Mouse (Mus musculus) layer of hippocampus, adult 8-10 months (tissue): ENCODE data around the gene Ttc39b. TPM values are rescaled to one million over a fixed set of nuclear protein-coding genes. Genes with fewer than 3 reads are reported as not detected.
"Not testable (repeated sequence)": the region's sequence is repeated elsewhere in the genome, so short reads cannot be mapped to it uniquely, and the experiment has no call there.

Source experiments
- DNase-seq, 2 experiments: peaks; one replicate each; pipeline ENCODE4 v3.0.0; 2022; ENCODE audit warnings: low spot score in 2 of 2
- total RNA-seq, 4 experiments: library from RNA; stranded (reverse); gene quantifications; 2 replicates each; pipeline ENCODE4 v1.2.4; 2022

Ttc39b gene
- total RNA-seq, 4 experiments from 2014 or later = 31.6 to 45.7 (median 39.1) TPM

DNA sequence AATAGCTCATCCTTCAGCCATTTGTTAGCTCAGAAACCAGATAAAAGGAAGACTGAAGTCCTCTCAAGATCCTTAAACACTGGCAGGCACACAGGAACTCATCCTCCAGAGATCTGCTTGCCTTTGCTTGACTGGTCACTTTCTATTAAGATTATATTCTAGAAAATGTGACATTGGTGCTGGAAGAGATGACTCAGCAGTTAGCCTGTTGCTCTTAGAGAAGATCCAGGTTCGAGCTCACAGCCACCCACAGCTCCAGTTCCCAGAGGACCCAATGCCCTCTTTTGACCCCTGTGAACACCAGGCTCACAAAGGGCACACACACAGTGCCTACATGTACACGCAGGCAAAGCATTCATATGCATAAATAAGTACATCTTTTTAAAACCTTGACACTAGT, 49.8 kb downstream of the Ttc39b start:
- no peak for DNase-seq

DNA sequence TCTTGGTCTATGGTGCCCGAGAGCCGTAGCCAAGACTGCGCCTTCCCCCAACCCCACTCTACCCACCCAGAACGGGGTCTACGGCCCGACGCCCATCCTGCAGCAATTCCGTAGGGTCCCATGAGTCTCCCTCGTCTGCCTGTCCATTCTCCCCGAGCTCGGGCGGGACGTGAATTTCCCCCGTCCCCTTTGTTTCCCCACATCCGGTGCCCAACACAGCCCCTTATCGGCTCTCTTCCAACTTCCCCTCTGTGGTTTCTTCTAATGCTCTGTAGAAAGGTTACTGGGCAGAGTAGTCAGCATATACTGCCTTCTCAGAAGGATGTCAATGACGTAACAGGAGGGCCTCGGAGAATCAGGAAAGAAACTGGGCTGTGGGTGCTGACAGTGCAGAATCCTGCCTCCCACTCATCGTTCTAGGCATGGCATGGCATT, 50.4 kb downstream of the Ttc39b start:
- DNase-seq = no peak

DNA sequence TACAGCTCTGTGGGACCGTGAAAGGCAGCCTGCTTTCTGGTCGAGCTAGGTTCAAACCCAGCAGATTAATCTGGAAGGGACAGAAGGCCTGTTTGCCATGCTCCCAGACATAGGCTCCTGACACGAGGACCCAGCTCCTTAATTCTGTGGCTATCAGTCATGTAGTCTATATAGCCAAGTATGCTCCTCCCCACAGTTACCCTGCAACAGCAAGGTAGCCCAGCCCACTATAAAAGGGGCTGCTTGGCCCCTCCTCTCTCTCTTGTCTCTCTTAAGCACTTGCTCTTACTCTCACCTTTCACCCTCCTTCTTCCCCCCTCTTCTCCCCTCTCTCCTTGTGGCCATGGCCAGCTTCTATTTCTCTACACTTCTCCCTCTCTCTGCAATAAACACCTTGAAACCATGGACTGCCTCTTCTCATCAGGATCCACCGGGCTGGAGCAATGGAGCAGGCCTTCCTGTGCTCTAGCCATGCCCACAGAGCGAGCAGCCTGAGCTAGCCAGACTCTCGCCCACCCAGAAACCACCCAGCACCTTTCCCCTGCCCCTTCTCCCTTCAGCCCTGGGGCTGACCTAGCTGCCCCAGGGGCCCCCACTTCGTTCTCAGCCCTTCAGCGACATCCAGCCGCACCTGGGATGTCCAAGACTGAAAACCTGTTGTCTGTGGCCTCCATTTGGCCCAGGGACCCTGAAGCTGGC, 51.0 kb downstream of the Ttc39b start:
- DNase-seq = no peak

DNA sequence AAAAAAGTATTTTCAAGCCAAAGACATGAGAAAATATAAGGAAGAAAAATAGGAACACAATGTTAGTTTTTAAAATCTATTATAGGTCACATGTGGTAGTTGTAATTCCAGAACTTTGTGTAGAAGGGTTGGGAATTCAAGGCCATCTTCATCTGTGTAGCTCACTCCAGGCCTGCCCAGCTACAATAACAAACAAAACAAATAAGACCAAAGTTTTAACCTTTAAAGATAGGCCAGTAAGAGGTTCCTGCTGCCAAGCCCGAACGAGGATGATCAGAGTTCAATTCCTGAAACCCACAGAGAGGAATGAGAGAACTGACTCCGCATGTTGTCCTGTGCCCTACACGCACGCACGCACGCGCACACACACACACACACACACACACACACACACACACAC, 53.6 kb downstream of the Ttc39b start:
- DNase-seq = no peak

DNA sequence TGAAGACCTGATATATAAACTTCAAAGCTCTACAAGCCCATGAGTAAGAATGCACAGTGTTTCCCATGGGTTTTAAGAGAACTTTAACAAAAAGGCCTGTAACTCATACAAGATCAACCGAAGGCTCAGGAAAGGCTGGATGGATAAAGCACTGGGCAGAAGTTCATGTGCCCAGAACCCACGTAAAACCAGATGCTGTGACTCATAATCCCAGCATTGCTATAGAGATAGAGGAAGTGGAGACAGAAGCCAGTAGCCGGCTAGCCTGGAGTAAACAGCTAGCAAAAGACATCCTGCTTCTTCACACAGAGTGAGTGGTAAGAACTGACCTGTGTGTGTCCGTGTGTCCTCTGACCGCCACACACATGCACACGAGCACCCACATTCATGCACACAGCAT, 54.4 kb downstream of the Ttc39b start:
- no peak for DNase-seq

DNA sequence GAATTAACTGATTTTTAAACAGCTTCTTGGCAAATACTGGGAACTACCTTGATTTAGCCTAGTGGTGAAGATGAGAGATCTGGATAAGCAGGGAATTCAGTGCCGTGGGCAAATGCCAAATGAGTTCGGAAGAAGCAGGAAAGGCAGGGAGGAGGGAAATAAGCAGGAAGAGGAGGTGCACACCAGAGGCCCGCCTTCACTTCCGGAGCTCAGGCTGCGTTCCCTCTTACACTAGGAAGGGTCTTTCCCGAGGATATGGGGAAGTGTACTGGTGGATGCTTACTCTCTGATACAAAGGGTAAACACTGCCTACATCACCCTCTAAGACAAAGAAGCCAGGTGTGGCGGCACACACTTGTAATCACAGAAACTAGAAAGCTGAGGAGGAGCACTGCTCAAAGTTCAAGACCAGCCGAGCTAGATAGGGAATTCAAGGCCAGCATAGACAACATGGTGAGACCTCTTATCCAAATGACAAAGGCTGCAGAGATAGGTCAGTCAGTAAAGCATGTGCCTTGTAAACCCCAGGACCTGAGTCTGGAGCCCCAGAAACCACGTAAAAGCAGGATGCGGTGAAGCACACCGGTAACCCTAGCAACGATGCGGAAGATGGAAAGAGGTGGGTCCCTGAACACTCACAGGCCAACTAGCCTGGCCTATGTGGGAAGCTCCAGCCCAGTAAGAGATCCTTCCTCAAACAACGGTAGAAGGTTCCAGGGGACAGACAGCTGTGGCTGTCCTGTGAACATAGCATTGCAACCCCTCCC, 57.9 kb downstream of the Ttc39b start:
- no peak for DNase-seq

DNA sequence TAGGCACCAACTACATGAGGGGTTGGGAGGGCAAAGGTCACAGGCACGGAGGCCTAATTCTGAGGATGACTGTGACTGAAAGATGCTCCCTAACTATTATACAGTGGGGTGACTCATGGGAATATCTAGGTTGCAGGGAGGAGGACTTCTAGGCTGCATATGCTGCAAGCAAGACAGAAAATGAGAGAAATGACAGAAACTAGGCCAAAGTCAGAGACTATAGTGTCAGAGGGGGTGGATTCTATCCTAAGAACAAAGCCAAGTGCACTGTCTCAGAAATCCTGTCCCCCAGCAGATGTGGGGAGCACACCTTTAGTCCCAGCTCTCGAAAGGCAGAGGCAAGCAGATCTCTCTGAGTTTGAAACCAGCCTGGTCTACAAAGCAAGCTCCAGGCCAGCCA, 59.2 kb downstream of the Ttc39b start:
- no peak for DNase-seq

DNA sequence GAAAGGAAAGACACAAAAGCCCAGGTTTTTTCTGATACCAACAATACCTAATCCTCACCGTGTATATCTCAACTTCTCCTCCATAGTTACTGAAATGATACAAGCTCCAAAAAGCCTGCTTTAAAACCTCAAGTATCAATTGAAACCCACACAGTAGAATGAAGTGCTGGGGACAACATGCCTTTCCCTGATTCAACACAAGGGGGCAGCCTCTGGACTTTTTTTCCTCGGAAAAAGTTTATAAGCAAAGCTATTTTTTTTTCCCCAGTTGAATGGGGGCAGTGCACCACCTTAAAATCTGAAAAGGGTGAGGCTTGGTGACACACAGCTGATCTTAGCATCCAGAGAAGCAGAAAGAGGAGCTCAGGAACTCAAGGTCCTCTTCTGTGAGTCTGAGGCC, 62.1 kb downstream of the Ttc39b start:
- no peak for DNase-seq

DNA sequence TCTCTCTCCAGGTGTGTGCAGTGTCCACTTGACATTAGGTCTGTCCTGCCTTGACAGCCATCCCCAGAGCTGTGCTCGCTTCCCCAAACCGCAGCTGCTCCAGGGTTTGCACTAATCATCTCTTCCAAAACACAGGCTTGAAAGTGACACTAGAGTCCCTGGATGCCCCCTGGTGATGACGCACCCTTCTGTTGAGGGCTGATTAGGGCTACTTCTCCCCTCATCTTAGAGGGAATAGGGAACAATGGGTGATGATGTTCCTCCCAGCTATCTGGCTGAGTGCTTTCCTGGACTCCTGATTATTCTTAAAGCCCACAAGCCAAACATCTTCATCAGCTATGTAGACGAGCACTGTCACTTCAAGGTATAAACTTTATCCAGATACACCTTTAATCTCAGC, 64.4 kb downstream of the Ttc39b start:
- no peak for DNase-seq

DNA sequence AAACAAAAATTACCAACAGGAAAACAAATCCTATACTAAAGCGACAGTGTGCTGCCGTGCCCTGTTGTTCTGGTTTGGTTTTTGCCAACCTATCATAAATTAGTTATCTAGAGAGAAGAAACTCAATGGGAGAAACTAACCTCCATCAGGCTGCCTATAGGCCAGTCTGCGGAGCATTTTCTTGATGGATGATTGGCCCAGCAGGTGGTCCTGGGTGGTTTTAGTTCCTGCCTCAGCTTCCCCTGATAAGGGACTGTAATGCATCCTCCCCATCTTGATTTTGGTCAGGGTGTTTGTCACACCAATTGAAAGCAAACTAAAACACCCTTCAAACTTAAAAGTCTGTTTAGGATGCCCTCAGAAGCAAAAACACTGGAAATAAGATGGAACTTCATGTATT, 65.8 kb downstream of the Ttc39b start:
- no peak for DNase-seq

DNA sequence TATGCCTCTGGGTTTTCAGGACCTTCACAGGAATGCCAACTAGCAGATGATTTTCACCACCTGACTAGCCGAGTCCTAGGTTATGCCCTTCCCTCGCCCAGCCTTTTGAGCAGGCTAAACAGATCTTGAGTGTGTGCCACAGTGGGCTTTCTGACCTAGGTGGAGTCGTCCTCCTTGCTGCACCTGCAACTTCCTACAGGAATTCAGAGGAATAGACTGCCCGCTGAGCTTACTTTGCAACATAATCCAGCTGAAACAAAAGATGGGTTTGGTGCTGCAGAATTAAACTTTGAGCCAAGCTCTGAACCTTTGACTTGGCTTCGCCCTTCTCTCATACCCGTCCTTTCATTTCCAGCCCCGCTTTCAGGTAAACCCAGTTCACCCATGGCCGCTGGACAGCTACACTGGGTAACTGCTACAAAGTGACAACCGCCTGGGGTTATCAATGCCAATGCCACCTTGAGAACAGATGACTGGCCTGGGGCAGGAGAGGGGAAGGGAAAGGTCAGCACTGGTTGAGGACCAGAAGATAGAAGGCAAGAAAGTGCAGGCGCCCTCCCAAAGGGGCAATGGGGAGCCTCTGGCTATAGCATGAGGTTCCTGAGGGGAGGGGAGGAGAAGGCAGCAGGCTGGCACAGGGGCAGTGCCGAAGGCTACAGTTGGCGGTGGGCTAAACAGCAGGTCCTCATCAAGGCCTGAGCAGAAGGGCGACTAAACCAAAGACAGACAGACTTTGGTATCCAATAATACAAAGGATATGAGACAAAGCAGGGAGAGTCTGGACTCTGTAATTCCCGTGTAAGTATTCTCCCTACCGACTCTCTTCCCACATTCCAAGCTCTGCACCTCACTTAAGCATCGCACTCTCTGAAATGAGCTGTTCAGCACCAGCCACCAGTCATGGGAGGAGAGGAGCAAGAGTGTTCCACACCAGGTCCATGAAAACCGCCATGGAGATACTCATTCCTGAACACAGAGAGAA, 66.5 kb downstream of the Ttc39b start:
- DNase-seq = no peak

DNA sequence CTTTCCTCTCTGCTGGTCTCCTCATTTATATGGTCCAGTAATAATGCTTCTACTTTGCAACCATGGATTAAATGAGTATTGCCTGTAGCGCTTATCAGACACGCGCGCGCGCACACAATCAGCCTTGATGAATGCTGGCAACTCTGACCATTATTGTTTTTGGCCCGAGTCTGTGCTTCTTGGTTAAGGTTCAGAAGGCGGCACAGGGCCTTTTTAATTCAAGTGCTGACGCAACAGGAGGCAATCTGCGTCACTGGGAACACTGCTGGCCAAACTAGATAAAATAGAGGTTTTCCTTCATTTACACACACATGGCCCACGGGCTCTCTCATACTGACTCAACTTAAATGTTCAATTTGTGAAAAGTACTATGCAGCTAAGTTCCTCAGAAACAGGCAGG, 67.3 kb downstream of the Ttc39b start:
- no peak for DNase-seq

DNA sequence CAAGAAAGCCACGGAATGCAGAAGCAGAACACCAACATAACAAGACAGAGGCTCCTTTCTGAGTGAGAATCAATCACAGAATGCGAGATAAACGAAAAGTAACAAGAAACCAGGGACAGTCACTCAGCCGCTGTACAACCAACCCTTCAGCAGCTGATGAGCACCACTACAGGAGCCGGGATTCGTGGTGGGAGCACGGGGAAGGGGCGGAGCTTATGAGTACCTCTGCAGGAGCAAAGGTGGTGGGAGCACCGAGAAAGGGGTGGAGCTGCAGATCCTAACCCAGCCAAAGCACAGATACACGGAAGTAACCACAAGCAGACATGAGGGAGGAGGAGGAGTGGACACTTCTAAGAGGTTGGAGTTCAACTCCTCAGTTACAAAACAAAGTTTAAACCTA, 69.1 kb downstream of the Ttc39b start:
- no peak for DNase-seq

DNA sequence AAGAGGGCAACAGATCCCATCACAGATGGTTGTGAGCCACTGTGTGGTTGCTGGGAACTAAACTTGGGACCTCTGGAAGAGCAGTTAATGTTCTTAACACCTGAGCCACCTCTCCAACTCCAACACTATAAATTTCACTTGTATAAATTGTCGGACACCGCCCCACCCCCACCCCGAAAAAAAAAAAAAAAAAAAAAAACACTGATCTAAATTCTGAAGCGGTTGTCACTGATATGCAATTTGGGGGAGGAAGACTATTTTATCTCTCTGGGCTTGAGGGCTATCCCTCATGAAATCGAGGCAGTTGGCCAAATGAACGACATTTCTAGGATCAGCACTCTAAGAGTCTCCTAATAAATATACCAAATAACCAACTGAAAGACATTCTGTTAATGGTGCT, 70.4 kb downstream of the Ttc39b start:
- no peak for DNase-seq

DNA sequence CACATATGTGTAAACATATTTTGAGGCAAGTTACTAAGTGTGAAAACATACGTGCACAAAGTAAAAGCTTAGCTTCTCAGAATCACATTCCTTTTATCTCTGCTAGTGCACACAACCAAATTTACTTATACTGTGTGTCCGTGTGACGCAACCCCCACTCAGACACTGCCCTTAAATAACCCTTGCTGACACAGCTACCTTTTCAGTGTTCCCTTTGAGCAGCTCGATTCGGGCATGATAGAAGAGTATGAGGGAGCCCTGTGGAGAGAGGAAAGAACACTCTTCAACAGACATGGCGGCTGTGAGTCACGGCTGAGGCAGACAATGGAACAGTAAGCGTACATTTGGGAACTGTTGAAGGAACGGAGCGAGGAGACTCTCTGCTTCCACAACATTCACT, 80.3 kb downstream of the Ttc39b start:
- DNase-seq = no peak

DNA sequence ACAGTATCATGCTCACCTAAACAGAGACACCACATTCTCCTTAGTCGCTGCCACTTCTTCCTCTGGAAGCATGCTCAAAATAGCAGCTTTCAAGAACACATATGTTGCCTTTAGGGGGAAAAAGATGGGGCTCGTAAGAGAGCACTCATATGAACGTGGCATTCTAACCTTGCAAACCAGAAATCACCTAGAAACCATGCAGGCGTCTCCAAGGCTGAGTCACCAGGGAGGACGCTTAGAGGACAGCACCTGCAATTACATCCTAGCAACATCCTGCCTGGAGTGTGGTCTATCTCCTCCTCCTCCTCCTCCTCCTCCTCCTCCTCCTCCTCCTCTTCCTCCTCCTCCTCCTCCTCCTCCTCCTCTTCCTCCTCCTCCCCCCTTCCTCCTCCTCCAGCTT, 82.4 kb downstream of the Ttc39b start:
- no peak for DNase-seq

DNA sequence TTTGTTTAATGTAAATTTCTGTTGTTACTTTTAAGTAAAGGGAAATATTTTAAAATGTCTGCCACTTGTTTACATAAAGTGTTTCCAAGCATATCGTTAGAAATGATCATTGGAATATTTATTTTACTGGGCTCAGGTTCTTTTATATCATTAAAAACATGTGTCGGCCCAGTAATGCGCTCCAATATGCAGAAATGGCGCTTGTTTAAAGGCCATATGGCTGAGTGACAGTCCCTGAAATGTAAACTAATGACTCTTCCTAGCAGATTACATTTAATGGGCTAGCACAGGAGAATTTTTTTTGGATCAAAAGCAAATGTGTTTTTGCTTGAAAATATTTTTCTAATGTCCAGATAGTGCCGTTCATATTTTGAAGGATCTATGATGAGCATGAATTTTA, 86.4 kb downstream of the Ttc39b start:
- DNase-seq = no peak

DNA sequence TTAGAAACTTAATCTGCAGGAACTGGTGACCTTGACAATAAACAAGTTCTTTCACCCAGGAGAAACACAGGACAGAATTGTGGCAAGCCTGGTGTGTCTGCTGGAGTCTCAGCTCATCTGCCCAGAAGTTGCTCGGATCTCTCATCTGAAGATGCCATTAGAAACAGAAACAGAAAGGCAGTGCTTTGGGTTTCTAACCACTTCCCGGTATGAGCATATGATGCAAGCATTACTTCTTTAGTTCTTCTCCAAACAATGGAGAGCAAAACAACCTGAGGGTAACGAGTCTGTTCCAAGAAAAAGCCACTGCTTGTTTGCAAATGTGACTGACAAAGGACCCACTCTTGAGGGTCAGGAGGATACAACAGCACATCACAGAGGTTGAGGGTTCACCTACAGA, 88.8 kb downstream of the Ttc39b start:
- DNase-seq = not testable (repeated sequence)

DNA sequence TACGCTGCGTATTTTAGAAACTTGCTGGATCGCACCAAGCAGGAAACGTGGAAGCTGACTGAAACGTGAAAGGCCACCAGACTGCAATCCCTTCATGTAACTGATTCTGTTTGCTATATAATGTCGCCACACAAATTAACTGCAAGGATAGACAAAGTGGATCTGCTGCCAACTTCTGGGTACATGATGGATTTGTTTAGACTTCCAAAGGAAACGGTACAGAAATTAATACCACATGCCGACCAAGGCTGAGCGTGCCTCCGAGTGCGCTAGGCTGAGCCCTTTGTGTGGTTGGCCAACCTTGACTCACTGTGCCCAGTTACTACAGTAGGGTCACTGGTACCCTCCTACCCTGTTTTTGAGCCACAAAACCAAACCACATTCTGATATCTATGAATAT, 89.3 kb downstream of the Ttc39b start:
- DNase-seq = no peak

DNA sequence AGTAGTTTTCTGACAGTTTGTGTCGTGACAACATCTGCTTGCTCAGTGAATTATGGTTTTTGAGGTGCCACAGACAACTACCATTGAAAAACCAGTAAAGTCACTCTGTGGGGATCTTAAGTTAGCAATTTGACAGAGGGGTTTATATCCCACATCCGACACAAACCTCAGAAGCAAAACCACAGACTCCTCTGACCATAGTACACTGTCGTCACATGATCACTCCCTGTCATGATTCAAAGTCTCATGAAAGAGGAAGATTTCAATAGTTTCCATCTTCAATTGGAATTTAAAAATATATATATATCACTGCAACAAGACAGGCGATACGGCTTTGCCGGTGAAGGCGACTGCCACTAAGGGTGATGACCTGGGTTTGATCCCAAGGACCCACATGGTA, 89.9 kb downstream of the Ttc39b start:
- DNase-seq = no peak

DNA sequence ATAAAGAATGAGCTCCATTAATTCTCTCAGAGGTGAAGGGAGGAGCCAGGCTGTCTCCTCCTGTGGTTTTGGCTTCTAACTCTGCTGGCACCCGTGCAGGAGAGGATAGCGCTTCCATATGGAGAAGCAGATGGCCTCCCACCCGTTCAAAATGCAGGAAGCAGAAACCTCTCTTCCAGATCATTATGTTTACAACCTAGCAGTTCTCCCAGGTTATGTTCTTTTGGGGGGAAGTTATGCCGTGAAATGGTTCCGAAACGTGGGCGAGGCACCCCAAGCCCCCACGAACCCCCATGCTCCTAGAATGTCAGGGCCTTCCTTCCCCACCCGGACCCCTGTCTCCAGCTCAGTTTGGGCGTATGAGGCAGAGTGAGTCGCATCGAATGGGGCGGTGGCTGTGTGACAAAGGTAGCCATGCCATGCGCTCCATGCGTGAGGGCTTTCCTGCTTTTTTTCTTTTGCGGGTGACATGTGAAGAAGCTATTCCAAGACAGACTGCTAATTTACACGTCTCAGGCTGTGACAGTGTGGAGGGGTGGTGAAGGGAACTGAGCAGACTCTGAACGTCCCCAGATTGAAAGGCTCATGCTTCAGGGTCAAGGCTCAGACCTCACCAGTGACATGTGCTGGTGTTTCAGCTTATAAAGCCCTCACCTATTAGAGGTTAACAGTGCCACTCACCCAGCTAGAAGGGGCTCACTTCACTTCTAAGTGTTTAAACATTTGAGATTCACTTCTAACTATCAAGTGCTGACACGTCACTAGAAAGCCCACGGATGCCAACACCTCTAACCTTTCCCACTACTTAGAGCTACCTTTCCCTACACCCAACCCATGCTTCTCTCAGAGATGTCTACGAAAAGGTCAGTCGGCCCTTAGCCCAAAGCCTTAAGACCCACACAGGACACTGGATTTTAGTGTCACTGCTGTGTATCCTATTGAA, 90.6 kb downstream of the Ttc39b start:
- DNase-seq = peak; percentile 81 to 90
